Mouse (Mus musculus): Measurements from ENCODE around the gene 1700025G04Rik.
A peak's percentile ranks its signal among the peaks of the same experiment; 100 is the strongest.

1700025G04Rik gene

GRCm38 (mm10) chr1:152090018-152090553 lies at the start of gene 1700025G04Rik:
1700025G04Rik (minus strand) TSS chr1:152090125.
- DNase-seq, result peak; percentile 81 to 86

- DNase-seq, result no peak
These were observed 49.6 kb upstream of the 1700025G04Rik start for GRCm38 (mm10) chr1:152139496-152139895.

GRCm38 (mm10) chr1:152130029-152130727 lies 40.3 kb upstream of the 1700025G04Rik start:
- peak; percentile 5 to 21 for DNase-seq

- no peak for DNase-seq
These were observed 35.5 kb upstream of the 1700025G04Rik start for GRCm38 (mm10) chr1:152125451-152125850.

GRCm38 (mm10) chr1:152110123-152110522 lies 20.2 kb upstream of the 1700025G04Rik start:
- no peak for DNase-seq

GRCm38 (mm10) chr1:152106136-152106535 lies 16.2 kb upstream of the 1700025G04Rik start:
- no peak for DNase-seq

DNA sequence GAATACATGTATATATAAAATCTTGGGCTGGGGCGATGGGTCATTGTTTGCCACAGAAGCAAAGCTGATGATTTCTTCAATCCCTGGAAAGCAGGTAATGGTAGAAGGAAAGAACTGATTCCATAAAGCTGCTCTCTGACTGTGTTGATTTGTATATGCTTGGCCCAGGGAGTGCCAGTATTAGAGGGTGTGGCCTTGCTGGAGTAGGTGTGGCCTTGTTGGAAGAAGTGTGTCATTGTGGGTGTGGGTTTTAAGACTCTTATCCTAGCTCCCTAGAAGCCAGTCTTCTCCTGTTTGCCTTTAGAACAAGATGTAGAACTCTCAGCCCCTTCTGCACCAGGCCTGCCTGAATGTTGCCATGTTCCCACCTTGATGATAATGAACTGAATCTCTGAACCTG lies 15.3 kb upstream of the 1700025G04Rik start:
- DNase-seq, result no peak

- DNase-seq, result no peak
These were observed 11.8 kb upstream of the 1700025G04Rik start for GRCm38 (mm10) chr1:152101746-152102145.

DNA sequence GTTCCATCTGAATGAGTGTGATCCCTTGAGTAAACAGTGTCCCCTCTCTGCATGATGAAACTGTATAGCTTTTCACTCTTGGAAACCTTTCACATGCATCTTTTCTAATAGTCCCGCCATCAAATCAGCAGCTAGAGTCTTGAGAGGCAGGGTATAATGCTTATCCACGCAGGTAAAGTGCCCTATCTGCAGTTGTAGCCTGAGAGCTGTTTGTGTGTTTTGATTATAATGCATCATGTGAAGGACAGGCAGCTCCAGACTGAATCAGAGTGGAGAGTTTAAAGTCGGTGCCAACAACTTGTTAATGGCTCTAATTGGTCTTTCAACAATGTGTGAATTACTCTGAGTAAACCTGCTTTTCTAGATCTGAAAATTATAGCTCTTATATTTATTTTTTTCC lies 6.1 kb upstream of the 1700025G04Rik start:
- DNase-seq, result no peak

DNA sequence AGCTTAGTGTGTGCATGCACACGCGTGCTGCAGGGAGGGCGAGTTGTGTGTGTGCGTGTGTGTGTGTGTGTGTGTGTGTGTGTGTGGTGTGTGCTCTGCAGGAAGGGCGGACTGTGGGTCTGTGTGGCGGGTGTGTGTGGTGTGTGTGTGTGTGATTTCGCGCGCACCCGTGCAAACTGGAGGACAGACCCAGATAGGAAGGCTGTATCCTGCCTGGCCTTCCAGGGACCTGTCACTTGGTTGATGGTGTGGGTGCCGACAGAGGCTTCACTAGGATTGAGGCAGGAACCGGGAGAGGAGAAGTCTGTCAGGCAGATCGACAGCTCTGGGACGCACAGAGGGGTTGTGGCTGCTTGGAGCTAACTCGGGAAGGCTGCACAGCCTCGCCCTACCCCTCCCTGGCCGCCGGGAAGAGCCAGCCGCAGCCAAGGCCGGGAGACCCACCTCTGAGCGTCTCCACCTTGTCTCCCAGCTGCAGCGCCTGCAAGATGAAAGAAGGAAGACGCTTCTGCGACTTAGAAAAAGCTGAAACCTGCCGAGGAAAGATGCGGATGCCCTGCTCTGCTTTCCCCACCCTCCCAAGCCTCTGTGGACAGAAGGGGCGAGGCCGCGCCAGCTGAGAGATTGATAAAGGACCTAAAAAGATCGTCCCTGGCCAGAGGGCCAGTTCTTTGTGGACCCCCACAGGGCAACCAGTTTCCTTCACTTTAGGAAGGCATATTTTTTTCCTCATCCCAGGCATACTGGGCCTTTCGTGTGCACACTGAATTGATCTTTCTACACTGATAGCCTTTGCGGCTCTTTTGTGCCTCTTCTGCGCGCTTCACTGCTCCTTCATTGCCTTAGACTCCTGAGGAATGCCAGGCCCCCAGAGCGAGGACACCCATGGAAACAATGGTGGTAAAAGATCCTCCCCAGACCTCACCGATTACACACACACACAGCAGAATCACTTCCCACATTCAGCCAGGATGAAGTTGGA lies 930 bp upstream of the 1700025G04Rik start:
- DNase-seq, result peak in 1 of 2 experiments; percentile 14

GRCm38 (mm10) chr1:152089526-152089925 lies 399 bp downstream of the 1700025G04Rik start:
- peak; percentile 12 to 25 for DNase-seq

DNA sequence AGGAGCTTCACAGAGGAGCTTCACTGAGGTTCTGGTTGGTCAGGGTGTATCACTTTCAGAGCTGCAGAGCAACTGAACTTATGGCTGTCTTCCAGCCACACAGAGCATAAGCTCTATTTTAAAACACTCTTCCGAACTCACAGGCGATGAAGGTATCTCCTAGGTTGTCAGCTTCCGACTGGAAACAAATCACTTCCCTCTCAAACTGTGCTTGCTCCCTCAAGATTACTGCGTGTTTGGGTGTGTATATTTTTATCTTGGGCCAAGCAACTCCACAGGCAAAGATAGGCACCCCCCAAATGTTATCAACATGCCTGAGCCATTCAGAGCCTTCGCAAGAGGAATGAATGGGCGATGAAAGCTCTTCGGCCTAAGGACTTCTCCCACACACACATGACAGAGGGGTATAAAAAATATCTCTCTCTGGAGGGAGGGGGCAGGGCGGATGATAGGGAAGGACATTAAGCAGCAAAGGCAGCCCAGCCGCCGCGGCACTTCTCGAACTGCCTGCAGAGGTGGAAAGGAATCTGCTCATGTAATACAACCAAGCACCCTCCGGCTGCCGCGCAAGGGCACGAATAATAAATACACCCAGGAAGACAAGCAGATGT lies 1.0 kb downstream of the 1700025G04Rik start:
- peak; percentile 24 to 26 for DNase-seq

GRCm38 (mm10) chr1:152088030-152088429 lies 1.9 kb downstream of the 1700025G04Rik start:
- DNase-seq, result no peak

DNA sequence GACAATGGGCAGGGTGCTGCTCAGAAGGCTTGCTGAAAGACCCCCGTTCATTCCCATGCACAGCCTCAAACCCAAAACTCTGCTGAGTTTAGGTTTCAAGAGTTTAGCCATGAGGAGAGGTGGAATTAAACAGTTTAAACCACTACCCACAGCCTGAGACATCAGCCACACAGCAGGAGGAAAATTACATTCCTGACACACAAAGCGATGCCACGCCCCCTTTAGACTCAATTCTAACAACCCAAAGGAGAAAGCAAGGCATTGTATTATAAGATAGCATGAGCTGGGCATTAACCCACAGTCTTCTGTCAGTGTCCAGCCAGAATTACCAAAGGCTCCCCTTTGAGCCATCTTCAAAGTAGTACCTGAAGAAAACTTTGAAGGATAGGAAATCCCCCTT lies 3.0 kb downstream of the 1700025G04Rik start:
- DNase-seq, result no peak

DNA sequence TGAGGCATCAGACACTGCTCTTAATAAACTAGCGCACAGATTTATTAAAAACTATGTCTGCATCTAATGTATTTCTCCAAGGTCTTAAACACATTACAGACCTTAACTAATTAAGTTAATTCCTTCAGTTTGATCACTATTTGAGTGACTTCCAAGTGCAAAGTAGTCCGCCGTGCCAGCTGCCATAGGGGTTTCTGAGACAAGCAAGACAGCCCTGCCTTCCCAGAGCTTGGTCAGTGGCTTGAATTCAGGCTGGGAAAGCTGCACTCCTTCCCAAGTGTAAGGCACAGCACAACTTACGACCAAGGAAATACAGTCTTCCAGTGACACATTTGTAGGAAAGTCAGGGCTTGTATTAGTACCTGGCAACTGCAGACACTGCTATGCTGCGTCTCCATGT lies 4.4 kb downstream of the 1700025G04Rik start:
- DNase-seq, result no peak

GRCm38 (mm10) chr1:152084638-152085345 lies 5.1 kb downstream of the 1700025G04Rik start:
- peak; percentile 57 to 59 for DNase-seq

DNA sequence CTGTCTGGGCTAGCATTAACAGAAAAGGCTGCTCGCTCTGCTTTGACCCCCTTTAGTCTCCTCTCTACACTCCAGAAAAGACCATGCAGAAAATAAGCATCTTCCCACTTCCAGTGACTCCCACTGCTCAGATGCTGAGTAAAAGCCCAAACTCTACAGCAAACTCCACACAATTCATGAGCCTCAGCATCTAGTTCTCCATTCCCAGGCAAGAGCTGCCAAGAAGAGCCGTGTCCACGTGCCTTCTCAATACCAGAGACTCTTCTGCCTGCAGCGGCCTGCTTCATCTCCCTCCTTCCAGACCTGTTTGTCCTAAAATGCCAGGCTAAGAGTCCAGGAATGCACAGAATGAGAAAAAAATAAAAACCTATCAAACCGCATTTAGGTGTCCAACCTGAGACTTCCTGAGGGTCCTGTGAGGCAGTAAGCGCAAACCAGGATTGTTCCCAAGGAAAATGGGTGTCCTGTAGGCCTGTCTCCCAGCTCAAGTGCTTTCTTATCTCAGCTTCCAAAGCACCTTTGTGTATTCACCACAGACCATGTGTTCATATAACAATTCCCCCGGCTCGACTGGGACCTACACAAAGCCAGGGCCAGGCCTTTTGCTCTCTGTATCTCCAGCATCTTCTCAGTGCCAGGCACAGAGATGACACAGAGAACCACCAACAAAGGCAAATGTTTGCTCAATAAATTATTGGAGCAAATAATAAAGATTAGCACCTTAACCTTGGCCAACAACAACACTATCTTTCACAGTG lies 7.8 kb downstream of the 1700025G04Rik start:
- DNase-seq, result no peak

- DNase-seq, result no peak
These were observed 8.8 kb downstream of the 1700025G04Rik start for GRCm38 (mm10) chr1:152081121-152081520.

- DNase-seq, result no peak
These were observed 9.7 kb downstream of the 1700025G04Rik start for GRCm38 (mm10) chr1:152080244-152080643.

GRCm38 (mm10) chr1:152077171-152077715 lies 12.7 kb downstream of the 1700025G04Rik start:
- DNase-seq, result no peak

DNA sequence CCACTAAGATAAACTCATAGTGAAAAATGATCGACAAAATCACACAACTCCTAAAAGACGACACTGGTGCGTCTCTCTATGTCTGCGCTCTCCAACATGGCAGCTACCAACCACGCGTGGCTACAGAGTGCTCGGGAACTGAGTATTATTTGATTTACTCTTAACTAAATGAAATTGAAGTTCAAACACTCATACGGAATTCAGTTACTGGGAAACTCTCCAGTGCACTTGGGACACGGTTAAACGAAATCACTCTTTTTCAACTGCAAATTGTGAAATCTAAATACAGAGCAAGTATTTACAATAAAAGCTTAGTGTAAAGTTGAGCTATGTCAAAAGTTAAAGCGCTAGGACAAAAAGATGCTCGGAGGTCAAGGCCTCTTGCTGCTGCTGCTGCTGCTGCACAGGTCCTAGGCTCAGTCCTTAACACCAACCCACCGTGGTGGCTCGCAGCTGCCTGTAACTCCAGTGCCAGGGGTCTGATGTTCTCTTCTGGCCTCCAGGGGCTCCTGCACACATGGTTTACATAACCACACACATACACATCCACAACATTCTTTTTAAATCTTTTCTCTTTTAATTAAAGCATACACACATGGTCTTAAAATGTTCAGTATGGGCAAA lies 13.6 kb downstream of the 1700025G04Rik start:
- DNase-seq, result no peak
